Mouse (Mus musculus) limb, embryonic 12.5 days (tissue): ENCODE results near the gene Vmn1r137. TPM values are rescaled to one million over a fixed set of nuclear protein-coding genes. Genes with fewer than 3 reads are reported as not detected.
"Not testable (repeated sequence)": the region's sequence is repeated elsewhere in the genome, so short reads cannot be mapped to it uniquely, and the experiment has no call there.

Source experiments
- ATAC-seq: fragments of 200-750 bp; cut with Nextera tagmentation; 2 replicates; pipeline ENCODE4 v1.8.0; 2017; ENCODE audit warnings: low read depth, moderate TSS enrichment; ENCODE audit not compliant: insufficient number of reproducible peaks, insufficient read depth, low FRiP score, low TSS enrichment
- H3K27ac ChIP-seq: fragments of 300-500 bp; sonication (generic); 2 replicates; pipeline ENCODE4 v1.5.1; 2016; ENCODE audit warnings: mild to moderate bottlenecking, moderate library complexity
- H3K27me3 ChIP-seq: fragments of 300-500 bp; sonication (generic); 2 replicates; pipeline ENCODE4 v1.6.1; 2016; ENCODE audit warnings: mild to moderate bottlenecking, moderate library complexity
- H3K36me3 ChIP-seq: fragments of 300-500 bp; sonication (generic); 2 replicates; pipeline ENCODE4 v1.6.1; 2016; ENCODE audit warnings: mild to moderate bottlenecking, moderate library complexity
- H3K4me1 ChIP-seq: fragments of 300-500 bp; sonication (generic); replicated peaks from 2 replicates; pipeline ENCODE4 v1.6.1; 2016
- H3K4me2 ChIP-seq: fragments of 300-500 bp; sonication (generic); 2 replicates; pipeline ENCODE4 v1.6.1; 2016; ENCODE audit warnings: mild to moderate bottlenecking, moderate library complexity
- H3K4me3 ChIP-seq: fragments of 300-500 bp; sonication (generic); replicated peaks from 2 replicates; pipeline ENCODE4 v1.5.1; 2016; ENCODE audit warnings: mild to moderate bottlenecking
- H3K9ac ChIP-seq: fragments of 300-500 bp; sonication (generic); replicated peaks from 2 replicates; pipeline ENCODE4 v1.6.1; 2016; ENCODE audit warnings: mild to moderate bottlenecking, moderate library complexity
- H3K9me3 ChIP-seq: fragments of 300-500 bp; sonication (generic); 2 replicates; pipeline ENCODE4 v1.6.1; 2016; ENCODE audit warnings: mild to moderate bottlenecking, moderate library complexity
- WGBS: fragments of 180-500 bp; shearing (Covaris S2); methylation state at CpG from one replicate; pipeline ENCODE4 v1.1.7; 2016; 5-methylcytosine and 5-hydroxymethylcytosine counted together
- polyA plus RNA-seq: library from polyadenylated mRNA; unstranded; fragments of >200 nt; fragmentation: Nextera tagmentation; extraction: Ambion mirVana; gene quantifications from 2 replicates; pipeline ENCODE4 v1.2.1, GENCODE M21; 2016

Vmn1r137 gene
- polyA plus RNA-seq: not detected in 2 replicates

GRCm38 (mm10) chr7:21994287-21994686 is at the start of gene Vmn1r137:
Gene Vmn1r137 (plus strand): TSS chr7:21994587.
- H3K36me3 ChIP-seq, H3K4me3 ChIP-seq, H3K27ac ChIP-seq, H3K9ac ChIP-seq, ATAC-seq, H3K9me3 ChIP-seq, H3K4me2 ChIP-seq, H3K4me1 ChIP-seq, H3K27me3 ChIP-seq: not testable (repeated sequence)
- WGBS: no CpG with 5 or more reads among the region's 3 CpGs

GRCm38 (mm10) chr7:22028797-22029196 is 34.4 kb downstream of the Vmn1r137 start, which contains the start of gene Vmn1r138:
Gene Vmn1r138 (minus strand): TSS chr7:22028897.
- H3K9me3 ChIP-seq, H3K27ac ChIP-seq, H3K4me3 ChIP-seq, H3K9ac ChIP-seq, H3K36me3 ChIP-seq, H3K4me2 ChIP-seq, H3K4me1 ChIP-seq, ATAC-seq, H3K27me3 ChIP-seq: not testable (repeated sequence)
- no CpG with 5 or more reads among the region's 2 CpGs for WGBS

Other genes starting within 250 kb of the Vmn1r137 start
- gene Gm4175, start 233.1 kb upstream of the Vmn1r137 start, polyA plus RNA-seq: not detected in 2 replicates
- not detected in 2 replicates for gene Gm4177, start 197.9 kb upstream of the Vmn1r137 start, polyA plus RNA-seq
- not detected in 2 replicates for gene Vmn1r135, start 162.2 kb upstream of the Vmn1r137 start, polyA plus RNA-seq
- gene Gm5725, start 150.3 kb upstream of the Vmn1r137 start, polyA plus RNA-seq: not detected in 2 replicates
- gene Gm5891, start 73.3 kb upstream of the Vmn1r137 start, polyA plus RNA-seq: not detected in 2 replicates
- gene Vmn1r138, start 34.3 kb downstream of the Vmn1r137 start, polyA plus RNA-seq: not detected in 2 replicates
- not detected in 2 replicates for gene Gm6176, start 61.7 kb downstream of the Vmn1r137 start, polyA plus RNA-seq
- gene Vmn1r139, start 74.5 kb downstream of the Vmn1r137 start, polyA plus RNA-seq: not detected in 2 replicates
- gene Gm16451, start 123.7 kb downstream of the Vmn1r137 start, polyA plus RNA-seq: not detected in 2 replicates
- not detected in 2 replicates for gene Gm10666, start 140.2 kb downstream of the Vmn1r137 start, polyA plus RNA-seq
- gene Vmn1r142, start 169.4 kb downstream of the Vmn1r137 start, polyA plus RNA-seq: not detected in 2 replicates
- gene Vmn1r143, start 194.8 kb downstream of the Vmn1r137 start, polyA plus RNA-seq: not detected in 2 replicates
- not detected in 2 replicates for gene Gm8653, start 206.7 kb downstream of the Vmn1r137 start, polyA plus RNA-seq
- gene Gm8453, start 234.9 kb downstream of the Vmn1r137 start, polyA plus RNA-seq: not detected in 2 replicates